Mouse (Mus musculus) monocyte, adult 5-6 weeks (primary cell): ENCODE measurements at regions not wholly inside any gene's neighbourhood (a gene's known extent, or its start where the extent isn't known, plus 50 kb on each side); places are given as distances from the start of the nearest gene placed in this dataset.
A peak's percentile ranks its signal among the peaks of the same experiment; 100 is the strongest.

ENCODE experiments used
- ATAC-seq: fragments of 153-309, 156-312 bp; replicated peaks from 2 replicates; pipeline ENCODE4 v1.8.0; 2017; ENCODE audit warnings: mild to moderate bottlenecking; ENCODE audit not compliant: low TSS enrichment, insufficient number of reproducible peaks, severe bottlenecking, poor library complexity, low FRiP score

GRCm38 (mm10) chr13:37667386-37667785 is 110.8 kb upstream of the Rreb1 start:
- no peak for ATAC-seq

- ATAC-seq: no peak
Measured at GRCm38 (mm10) chr13:37667871-37668270, 110.3 kb upstream of the Rreb1 start.

- ATAC-seq: peak; percentile 73
Measured at GRCm38 (mm10) chr13:37671109-37671508, 107.1 kb upstream of the Rreb1 start.

GRCm38 (mm10) chr13:37674676-37675350 is 103.4 kb upstream of the Rreb1 start:
- ATAC-seq: 0 out of 2 replicates have a peak, but pooled peaks have one; percentile 25

GRCm38 (mm10) chr13:37675718-37676117 is 102.5 kb upstream of the Rreb1 start:
- ATAC-seq: no peak

- ATAC-seq: no peak
Measured at GRCm38 (mm10) chr13:37676912-37677311, 101.3 kb upstream of the Rreb1 start.

- no peak for ATAC-seq
Measured at GRCm38 (mm10) chr13:37678251-37678650, 99.9 kb upstream of the Rreb1 start.

GRCm38 (mm10) chr13:37678772-37679171 is 99.4 kb upstream of the Rreb1 start:
- peak; percentile 87 for ATAC-seq

- ATAC-seq: no peak
Measured at GRCm38 (mm10) chr13:37680837-37681619, 97.2 kb upstream of the Rreb1 start.

GRCm38 (mm10) chr13:37683045-37683679 is 95.0 kb upstream of the Rreb1 start:
- no peak for ATAC-seq

- ATAC-seq: no peak
Measured at GRCm38 (mm10) chr13:37685617-37686016, 92.6 kb upstream of the Rreb1 start.

GRCm38 (mm10) chr13:37686109-37686508 is 92.1 kb upstream of the Rreb1 start:
- ATAC-seq: no peak

GRCm38 (mm10) chr13:37689127-37689777 is 88.9 kb upstream of the Rreb1 start:
- no peak for ATAC-seq

GRCm38 (mm10) chr13:37691855-37692445 is 86.2 kb upstream of the Rreb1 start:
- no peak for ATAC-seq

- no peak for ATAC-seq
Measured at GRCm38 (mm10) chr13:37693617-37694016, 84.6 kb upstream of the Rreb1 start.

- ATAC-seq: no peak
Measured at GRCm38 (mm10) chr13:37704475-37704874, 73.7 kb upstream of the Rreb1 start.

- no peak for ATAC-seq
Measured at GRCm38 (mm10) chr13:37705482-37705881, 72.7 kb upstream of the Rreb1 start.

- ATAC-seq: no peak
Measured at GRCm38 (mm10) chr13:37710913-37711312, 67.3 kb upstream of the Rreb1 start.
